Mouse (Mus musculus) heart, embryonic 15.5 days (tissue): ENCODE measurements at regions not wholly inside any gene's neighbourhood (a gene's known extent, or its start where the extent isn't known, plus 50 kb on each side); places are given as distances from the start of the nearest gene placed in this dataset.

Experiments used
- ATAC-seq: fragments of 200-750 bp; cut with Nextera tagmentation; replicated peaks from 2 replicates; pipeline ENCODE4 v1.8.0; 2017; ENCODE audit warnings: low read depth, moderate TSS enrichment; ENCODE audit not compliant: insufficient number of reproducible peaks, insufficient read depth, low FRiP score
- H3K27ac ChIP-seq: fragments of 300-500 bp; sonication (generic); 2 replicates; pipeline ENCODE4 v1.5.1; 2015; ENCODE audit warnings: mild to moderate bottlenecking, inconsistent platforms
- H3K27me3 ChIP-seq: fragments of 300-500 bp; sonication (generic); 2 replicates; pipeline ENCODE4 v1.6.1; 2015; ENCODE audit warnings: inconsistent platforms
- H3K36me3 ChIP-seq: fragments of 300-500 bp; sonication (generic); 2 replicates; pipeline ENCODE4 v1.6.1; 2015; ENCODE audit warnings: mild to moderate bottlenecking, inconsistent platforms
- H3K4me1 ChIP-seq: fragments of 300-500 bp; sonication (generic); replicated peaks from 2 replicates; pipeline ENCODE4 v1.6.1; 2015; ENCODE audit warnings: inconsistent platforms
- H3K4me2 ChIP-seq: fragments of 300-500 bp; sonication (generic); 2 replicates; pipeline ENCODE4 v1.6.1; 2015; ENCODE audit warnings: inconsistent platforms, mild to moderate bottlenecking, moderate library complexity
- H3K4me3 ChIP-seq: fragments of 300-500 bp; sonication (generic); 2 replicates; pipeline ENCODE4 v1.5.1; 2015; ENCODE audit warnings: mild to moderate bottlenecking, inconsistent platforms
- H3K9ac ChIP-seq: fragments of 300-500 bp; sonication (generic); 2 replicates; pipeline ENCODE4 v1.6.1; 2015; ENCODE audit warnings: mild to moderate bottlenecking, inconsistent platforms
- H3K9me3 ChIP-seq: fragments of 300-500 bp; sonication (generic); replicated peaks from 2 replicates; pipeline ENCODE4 v1.6.1; 2016; ENCODE audit warnings: inconsistent platforms
- WGBS: fragments of 180-500 bp; shearing (Covaris S2); methylation state at CpG from one replicate; pipeline ENCODE4 v1.1.7; 2015; ENCODE audit warnings: mixed read lengths; 5-methylcytosine and 5-hydroxymethylcytosine counted together

DNA sequence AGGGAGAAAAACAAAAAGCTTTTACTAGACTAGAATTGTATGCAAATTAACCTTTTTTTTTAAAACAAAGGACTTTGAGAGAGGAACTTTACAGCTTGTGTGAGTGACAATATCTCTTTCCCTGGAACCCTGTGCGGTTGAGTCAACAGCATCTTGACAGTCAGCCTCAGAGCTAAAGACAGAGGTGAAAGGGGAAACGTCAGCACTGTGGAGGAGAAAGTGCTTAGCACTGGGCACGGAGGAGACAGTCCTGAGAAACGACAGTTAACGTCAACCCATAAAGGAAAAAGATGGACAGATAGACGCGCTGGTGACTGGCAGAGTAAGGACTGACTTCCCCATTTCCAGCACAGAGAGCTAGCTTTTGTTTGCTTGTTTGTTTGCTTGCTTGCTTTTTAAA lies 82.0 kb upstream of the Gpc1 start:
- Histone ChIP-seq H3K36me3 (no peaks in the 10 kb centered on the region), H3K27ac (no peak overlapping the region), H3K4me3 (no peak overlapping the region), H3K9me3 (no peaks in the 10 kb centered on the region), H3K9ac (no peak overlapping the region), H3K27me3 (no peaks in the 10 kb centered on the region), H3K4me1 (peaks cover 35% of the 10 kb centered on the region), H3K4me2 (no peak overlapping the region)
- WGBS, result 53% methylated on average over 7 of the region's 7 CpGs
- ATAC-seq, result no peak

DNA sequence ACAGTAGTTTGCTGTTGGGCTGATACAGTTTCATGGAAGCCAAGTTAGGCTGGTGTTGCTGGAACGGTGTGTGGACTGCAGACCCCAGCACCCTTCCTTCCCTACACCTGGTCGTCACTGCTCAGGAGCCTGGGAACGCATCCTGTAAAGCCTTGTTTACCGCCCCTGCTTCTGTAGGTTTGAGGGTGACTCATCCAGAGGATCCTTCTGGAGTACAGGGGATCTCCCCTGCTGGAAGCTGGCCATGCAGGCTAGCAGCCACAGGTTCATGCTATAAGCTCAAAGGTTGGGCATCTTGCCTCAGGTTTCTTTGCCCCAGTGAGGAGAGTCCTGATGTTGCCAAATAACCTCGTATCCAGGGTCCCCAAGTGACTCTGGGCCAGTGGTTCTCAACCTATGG lies 86.2 kb upstream of the Gpc1 start:
- no peak overlapping the region for H3K4me3 ChIP-seq
- no peak overlapping the region for H3K9ac ChIP-seq
- peak overlapping the region; percentile 84 for H3K27ac ChIP-seq
- H3K9me3 ChIP-seq, result no peaks in the 10 kb centered on the region
- H3K27me3 ChIP-seq, result no peaks in the 10 kb centered on the region
- WGBS, result 60% methylated on average over 5 of the region's 5 CpGs
- no peak for ATAC-seq
- H3K4me2 ChIP-seq, result no peak overlapping the region
- H3K4me1 ChIP-seq, result peaks cover 23% of the 10 kb centered on the region
- no peaks in the 10 kb centered on the region for H3K36me3 ChIP-seq

DNA sequence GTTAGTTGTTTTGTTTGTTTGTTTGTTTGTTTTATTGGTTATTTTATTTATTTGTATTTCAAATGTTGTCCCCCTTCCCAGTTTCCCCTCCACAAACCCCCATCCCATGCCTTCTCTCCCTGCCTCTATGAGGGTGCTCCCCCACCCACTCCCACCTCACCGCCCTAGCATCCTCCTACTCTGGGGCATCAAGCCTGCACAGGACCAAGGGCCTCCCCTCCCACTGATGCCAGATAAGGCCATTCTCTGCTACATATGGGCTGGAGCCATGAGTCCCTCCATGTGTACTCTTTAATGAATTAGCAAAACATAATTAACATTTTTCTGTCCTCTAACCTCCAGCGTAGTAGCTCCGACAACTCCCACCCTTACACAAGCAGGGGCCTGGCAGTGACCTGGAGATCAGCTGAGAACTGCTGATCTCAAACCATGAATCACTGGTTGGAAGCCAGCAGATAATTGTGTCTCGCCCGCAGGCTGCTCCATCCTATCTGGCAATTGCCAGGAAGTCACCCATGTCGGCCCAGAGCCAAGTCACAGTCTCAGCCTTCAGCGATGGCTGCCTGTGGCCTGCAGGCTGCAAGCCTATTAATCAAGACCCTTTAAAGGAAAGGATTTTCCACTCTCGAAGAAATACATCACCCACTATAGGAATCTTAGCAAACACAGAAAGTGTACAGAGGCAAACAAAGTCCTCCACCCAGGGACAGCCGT lies 86.8 kb upstream of the Gpc1 start:
- Histone ChIP-seq H3K27me3 (peaks cover 2% of the 10 kb centered on the region; the same call in 1 of the 2 replicates), H3K36me3 (no peaks in the 10 kb centered on the region), H3K4me2 (no peak overlapping the region), H3K4me3 (no peak overlapping the region), H3K4me1 (peaks cover 23% of the 10 kb centered on the region), H3K9me3 (no peaks in the 10 kb centered on the region), H3K27ac (peak overlapping the region; percentile 84), H3K9ac (no peak overlapping the region)
- ATAC-seq, result no peak; the same call in 1 of the 2 replicates
- 32% methylated on average over 9 of the region's 9 CpGs for WGBS

DNA sequence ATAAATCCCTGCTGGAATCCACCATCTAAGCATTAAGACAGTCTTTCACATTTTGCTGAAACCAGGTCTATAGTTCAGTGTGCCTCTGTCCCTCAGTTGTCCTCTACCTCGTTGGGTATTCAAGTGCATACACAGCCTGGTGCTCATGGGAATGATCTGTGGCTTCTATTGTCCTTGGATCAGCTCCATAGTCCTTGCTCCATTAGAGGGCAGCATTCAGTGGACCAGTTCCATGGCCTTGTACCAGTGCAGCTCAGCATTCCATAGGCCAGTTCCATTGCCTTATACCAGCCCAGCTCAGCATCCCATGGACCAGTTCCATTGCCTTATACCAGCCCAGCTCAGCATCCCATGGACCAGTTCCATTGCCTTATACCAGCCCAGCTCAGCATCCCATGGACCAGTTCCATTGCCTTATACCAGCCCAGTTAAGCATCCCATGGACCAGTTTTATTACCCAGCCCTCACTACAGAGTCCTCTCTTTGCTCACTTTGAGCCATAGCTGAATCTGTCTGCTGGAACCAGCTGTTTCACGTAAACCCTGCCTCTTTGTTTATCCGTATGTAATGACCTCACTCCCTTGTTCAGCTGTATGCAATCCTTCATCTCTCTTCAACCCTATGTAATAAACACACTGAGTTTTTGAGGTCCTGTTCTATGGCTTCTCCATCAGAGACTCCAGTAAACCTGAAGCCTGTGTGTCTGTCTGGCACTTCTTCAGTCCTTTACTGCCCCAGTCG lies 88.4 kb upstream of the Gpc1 start:
- no peak overlapping the region for H3K4me2 ChIP-seq
- H3K27ac ChIP-seq, result no peak overlapping the region
- 64% methylated on average over 4 of the region's 4 CpGs for WGBS
- no peaks in the 10 kb centered on the region for H3K36me3 ChIP-seq
- peaks cover 21% of the 10 kb centered on the region for H3K4me1 ChIP-seq
- H3K4me3 ChIP-seq, result no peak overlapping the region
- no peak for ATAC-seq
- H3K27me3 ChIP-seq, result peaks cover 12% of the 10 kb centered on the region
- H3K9ac ChIP-seq, result no peak overlapping the region
- no peaks in the 10 kb centered on the region for H3K9me3 ChIP-seq

DNA sequence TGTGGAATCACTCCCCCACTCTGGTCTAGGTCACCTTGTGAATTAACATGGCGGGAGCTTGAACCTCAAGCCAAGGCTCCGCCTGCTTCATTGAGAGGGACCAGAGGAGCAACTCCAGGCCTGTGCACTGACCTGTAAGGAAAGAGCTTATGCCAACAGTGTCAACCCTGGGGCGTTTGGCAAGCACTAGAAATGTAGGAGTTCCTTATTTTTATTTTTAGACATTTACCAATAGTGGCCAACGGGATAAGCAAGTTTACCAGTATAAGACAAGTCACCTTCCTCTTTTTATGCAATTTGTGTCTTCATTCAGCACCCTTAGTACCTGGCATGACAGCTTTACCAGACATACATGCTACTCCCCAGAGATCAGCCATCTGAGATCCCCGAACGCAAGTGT lies 89.1 kb upstream of the Gpc1 start:
- no peak for ATAC-seq
- H3K4me2 ChIP-seq, result no peak overlapping the region
- H3K9me3 ChIP-seq, result no peaks in the 10 kb centered on the region
- H3K27me3 ChIP-seq, result peaks cover 15% of the 10 kb centered on the region
- H3K4me1 ChIP-seq, result peaks cover 21% of the 10 kb centered on the region
- no peaks in the 10 kb centered on the region for H3K36me3 ChIP-seq
- 76% methylated on average over 6 of the region's 6 CpGs for WGBS
- no peak overlapping the region for H3K9ac ChIP-seq
- no peak overlapping the region for H3K4me3 ChIP-seq
- no peak overlapping the region for H3K27ac ChIP-seq

DNA sequence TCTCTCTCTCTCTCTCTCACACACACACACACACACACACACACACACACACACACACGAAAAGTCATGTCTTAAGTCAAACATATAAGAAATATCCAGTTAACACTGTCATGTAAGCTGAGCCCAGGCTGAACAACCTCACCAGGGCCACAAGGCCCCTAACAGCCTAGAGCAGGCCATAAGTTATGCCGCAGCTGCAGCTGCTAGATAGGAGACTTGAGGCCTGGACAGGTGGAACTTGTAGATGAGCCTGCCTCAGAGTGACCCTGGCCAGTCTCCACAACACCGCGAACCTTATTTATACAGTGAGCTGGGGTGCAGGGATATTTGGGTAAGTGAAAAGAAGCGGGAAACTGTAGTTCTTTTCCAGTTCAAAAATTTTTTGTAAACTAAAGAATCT lies 90.4 kb upstream of the Gpc1 start:
- Histone ChIP-seq H3K4me1 (peaks cover 16% of the 10 kb centered on the region), H3K9me3 (no peaks in the 10 kb centered on the region), H3K9ac (no peak overlapping the region), H3K36me3 (no peaks in the 10 kb centered on the region), H3K27ac (no peak overlapping the region), H3K27me3 (peaks cover 20% of the 10 kb centered on the region), H3K4me3 (no peak overlapping the region), H3K4me2 (no peak overlapping the region)
- WGBS, result 81% methylated on average over 5 of the region's 5 CpGs
- ATAC-seq, result no peak

DNA sequence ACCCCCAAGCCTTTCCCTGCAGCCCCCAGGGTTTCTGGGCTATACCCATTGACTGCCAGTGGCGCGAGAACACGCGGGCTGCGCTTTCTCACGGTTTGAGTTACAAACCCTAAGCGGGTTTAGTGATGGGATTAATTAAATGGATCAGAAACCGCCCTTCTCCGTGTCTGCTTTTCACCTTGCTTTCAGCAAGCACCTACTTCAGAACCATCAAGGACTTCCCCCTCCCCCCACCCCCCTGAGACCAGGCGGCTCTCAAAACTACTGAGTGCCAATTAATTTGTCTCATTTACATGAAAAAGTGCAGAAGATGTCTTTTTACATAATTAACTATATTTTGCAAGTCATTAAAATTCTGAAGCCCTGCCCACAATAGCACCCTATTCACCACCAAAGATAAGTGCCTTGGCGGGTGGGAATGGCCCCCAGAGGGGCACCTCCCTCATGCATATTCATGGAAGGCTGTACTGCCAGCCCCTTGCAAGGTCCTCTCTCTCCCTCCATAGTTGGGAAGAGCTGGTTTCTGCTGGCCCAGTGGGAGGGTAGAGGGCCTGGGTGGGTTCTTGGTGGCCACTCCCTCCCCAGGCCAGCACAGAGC lies 89.1 kb upstream of the Otos start:
- Histone ChIP-seq H3K4me1 (peaks cover 5% of the 10 kb centered on the region), H3K36me3 (no peaks in the 10 kb centered on the region), H3K27ac (no peak overlapping the region), H3K9ac (no peak overlapping the region), H3K27me3 (peaks cover 20% of the 10 kb centered on the region), H3K4me3 (no peak overlapping the region), H3K9me3 (no peaks in the 10 kb centered on the region), H3K4me2 (no peak overlapping the region)
- 47% methylated on average over 11 of the region's 11 CpGs for WGBS
- no peak for ATAC-seq

DNA sequence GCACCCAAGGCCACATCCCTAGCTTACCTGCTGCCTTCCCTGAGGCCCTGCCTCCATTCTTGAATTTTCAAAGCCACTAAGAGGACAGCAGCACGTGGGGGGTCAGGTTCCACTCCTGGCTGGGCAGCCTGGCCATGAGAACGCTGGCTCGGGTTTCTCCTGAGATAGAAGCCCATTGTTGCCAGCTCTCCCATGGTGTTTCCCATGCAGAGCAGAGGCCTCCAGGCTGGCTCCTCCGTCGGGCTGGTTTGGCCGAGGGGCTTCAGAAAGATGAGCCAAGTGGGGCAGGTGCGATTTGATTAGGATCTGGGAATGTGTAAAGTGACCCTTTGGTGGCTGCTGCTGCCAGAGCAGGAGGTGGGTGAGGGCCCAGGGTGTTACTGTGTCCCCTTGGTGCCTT lies 87.8 kb upstream of the Otos start:
- no peak overlapping the region for H3K4me2 ChIP-seq
- no peaks in the 10 kb centered on the region for H3K9me3 ChIP-seq
- no peak overlapping the region for H3K27ac ChIP-seq
- ATAC-seq, result no peak
- H3K9ac ChIP-seq, result no peak overlapping the region
- H3K36me3 ChIP-seq, result no peaks in the 10 kb centered on the region
- peaks cover 5% of the 10 kb centered on the region for H3K4me1 ChIP-seq
- WGBS, result 75% methylated on average over 7 of the region's 7 CpGs
- no peak overlapping the region for H3K4me3 ChIP-seq
- H3K27me3 ChIP-seq, result peaks cover 20% of the 10 kb centered on the region

DNA sequence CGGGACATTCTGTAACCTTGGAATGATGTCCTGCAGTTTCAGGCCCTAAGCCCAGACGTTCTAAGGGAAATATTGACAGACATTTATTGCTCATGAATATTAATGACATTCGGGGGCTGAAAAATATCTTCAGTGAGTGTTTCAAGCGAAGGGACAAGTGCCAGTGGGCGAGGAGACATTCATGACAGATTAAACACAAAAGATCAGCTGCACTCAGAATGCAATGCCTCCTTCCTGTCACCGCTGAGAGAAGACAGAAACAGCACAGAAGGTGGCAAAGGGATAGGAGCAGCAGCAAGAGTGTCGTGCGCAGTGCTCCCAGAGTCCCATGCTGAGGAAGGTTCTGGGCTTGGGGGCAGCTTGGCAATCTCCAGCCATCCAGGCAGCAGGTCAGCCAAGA lies 85.1 kb upstream of the Otos start:
- H3K27ac ChIP-seq, result no peak overlapping the region
- H3K4me3 ChIP-seq, result no peak overlapping the region
- no peak overlapping the region for H3K4me2 ChIP-seq
- no peaks in the 10 kb centered on the region for H3K36me3 ChIP-seq
- no peaks in the 10 kb centered on the region for H3K9me3 ChIP-seq
- no peak overlapping the region for H3K9ac ChIP-seq
- no peak for ATAC-seq
- 59% methylated on average over 8 of the region's 8 CpGs for WGBS
- peaks cover 5% of the 10 kb centered on the region for H3K4me1 ChIP-seq
- peaks cover 11% of the 10 kb centered on the region for H3K27me3 ChIP-seq

DNA sequence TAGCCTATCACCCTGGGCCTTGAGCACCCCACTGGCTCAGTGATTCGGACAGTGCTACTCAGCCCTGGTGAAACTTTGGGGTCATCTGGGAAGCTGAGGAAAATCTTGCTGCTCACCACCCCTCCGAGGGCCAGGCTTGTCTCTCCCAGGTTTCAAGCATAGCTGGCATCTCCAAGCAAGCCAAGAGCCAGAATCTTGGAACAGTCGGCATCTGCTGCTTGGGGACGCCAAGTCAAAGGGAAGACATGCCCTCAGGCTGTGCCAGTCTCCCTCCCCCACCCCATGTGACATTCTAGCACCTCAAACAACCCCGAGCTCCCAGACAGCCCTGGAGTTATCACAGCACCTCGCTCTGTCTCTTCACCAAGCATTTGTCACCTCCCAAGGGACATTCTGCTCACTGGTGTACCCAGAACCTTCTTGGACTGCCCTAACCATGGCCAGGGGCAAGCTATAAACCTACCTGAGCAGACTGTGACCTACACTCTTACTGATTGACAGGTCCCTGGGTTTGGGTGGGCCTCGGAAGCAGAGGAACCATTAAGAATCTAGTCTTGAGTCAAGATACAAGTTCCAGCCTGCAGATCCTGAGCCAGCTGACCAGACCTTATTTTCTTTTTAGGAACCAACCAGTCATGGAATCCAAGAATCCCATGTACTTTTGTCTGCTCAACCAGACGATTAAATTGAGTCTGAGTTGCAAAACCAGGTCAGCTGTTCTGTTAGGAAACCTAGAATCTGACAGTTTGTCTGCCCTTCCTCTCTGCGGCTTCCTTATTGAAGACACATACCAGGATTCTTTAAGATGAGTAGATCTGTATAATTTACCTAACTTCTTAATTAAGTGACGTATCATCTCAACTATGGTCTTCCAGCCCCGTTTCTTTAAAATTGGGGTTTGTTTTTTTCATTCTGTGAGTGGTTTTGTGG lies 83.0 kb upstream of the Otos start:
- Histone ChIP-seq H3K4me3 (no peak overlapping the region), H3K4me2 (no peak overlapping the region), H3K4me1 (peaks cover 5% of the 10 kb centered on the region), H3K36me3 (no peaks in the 10 kb centered on the region), H3K9me3 (no peaks in the 10 kb centered on the region), H3K27me3 (peaks cover 1% of the 10 kb centered on the region; the same call in 1 of the 2 replicates), H3K9ac (no peak overlapping the region), H3K27ac (no peak overlapping the region)
- 80% methylated on average over 11 of the region's 11 CpGs for whole genome bisulfite sequencing
- ATAC-seq, result no peak

DNA sequence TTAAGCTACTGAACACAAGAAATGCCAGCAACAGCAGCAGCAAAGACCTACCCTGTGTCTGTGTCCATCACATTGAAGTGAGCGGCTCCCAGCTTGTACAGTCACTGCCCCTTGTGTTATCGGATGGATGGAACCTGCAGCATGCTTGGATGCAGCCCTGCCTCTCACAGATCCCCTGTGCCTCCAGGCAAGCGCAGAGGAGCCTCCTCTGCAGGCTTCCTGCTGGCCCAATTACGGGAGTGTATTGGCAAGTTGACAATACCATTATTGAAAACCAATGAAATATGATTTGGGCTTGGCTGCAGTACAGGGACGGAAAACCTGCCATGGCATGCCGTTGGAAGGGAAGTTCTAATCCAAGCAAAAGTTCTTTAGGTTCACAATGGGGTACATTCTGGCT lies 81.9 kb upstream of the Otos start:
- Histone ChIP-seq H3K27me3 (no peaks in the 10 kb centered on the region), H3K9ac (no peak overlapping the region), H3K4me1 (peaks cover 5% of the 10 kb centered on the region), H3K4me2 (no peak overlapping the region), H3K27ac (no peak overlapping the region), H3K36me3 (no peaks in the 10 kb centered on the region), H3K4me3 (no peak overlapping the region), H3K9me3 (no peaks in the 10 kb centered on the region)
- no peak for ATAC-seq
- 76% methylated on average over 6 of the region's 6 CpGs for WGBS
